Mouse (Mus musculus): ENCODE measurements around the gene Zfp383.

GRCm38 (mm10) chr7:29898351-29898750, 9.7 kb upstream of the Zfp383 start:
- TF ChIP-seq GATA1 (IDR thresholded peaks at IDR 0.05; ENCODE audit: borderline replicate concordance, low read length), result no peak
- TF ChIP-seq FLI1 (IDR thresholded peaks at IDR 0.05; ENCODE audit: low read length), result no peak
